Mouse (Mus musculus): ENCODE results near the gene Bnipl.

DNA sequence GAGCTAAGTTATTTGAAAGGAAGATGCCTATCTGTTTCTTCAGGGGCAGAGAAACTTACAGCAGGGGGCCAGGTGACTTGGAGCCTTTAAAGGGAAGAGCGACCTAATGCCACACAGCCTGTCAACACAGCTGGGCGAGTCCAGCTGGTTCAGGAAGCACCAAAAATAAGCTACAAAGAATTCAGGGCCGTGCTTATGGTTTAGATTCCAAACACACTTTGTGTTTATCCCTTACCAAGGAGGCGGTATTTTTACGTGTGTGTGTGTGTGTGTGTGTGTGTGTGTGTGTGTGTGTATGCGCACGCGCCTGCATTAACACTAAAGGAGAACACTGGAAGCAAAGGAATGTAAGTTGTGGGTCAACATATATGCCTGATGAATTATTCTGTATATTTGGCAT is 29.8 kb upstream of the Bnipl start:
- TF ChIP-seq CTCF (conservative IDR thresholded peaks at IDR 0.05; ENCODE audit: low read length) = no peak
- TF ChIP-seq POU5F1 (IDR thresholded peaks at IDR 0.05; ENCODE audit: borderline replicate concordance, low read length) = no peak
